Mouse (Mus musculus) embryonic facial prominence, embryonic 10.5 days (tissue): Measurements from ENCODE around the gene Ppp2r1b. TPM values are rescaled to one million over a fixed set of nuclear protein-coding genes. Genes with fewer than 3 reads are reported as not detected.

Source experiments
- polyA plus RNA-seq: library from polyadenylated mRNA; unstranded; fragments of >200 nt; fragmentation: Nextera tagmentation; extraction: Ambion mirVana; gene quantifications from 2 replicates; pipeline ENCODE4 v1.2.1, GENCODE M21; 2016

The Ppp2r1b gene
- polyA plus RNA-seq, 1 experiment from 2014 or later: 162 TPM

Other genes with a start within 250 kb of the Ppp2r1b start
- 312 and 315 TPM in 2 replicates for gene Sdhd, start 241.5 kb upstream of the Ppp2r1b start, polyA plus RNA-seq
- gene Timm8b, start 241.4 kb upstream of the Ppp2r1b start, polyA plus RNA-seq: 316 and 320 TPM in 2 replicates
- 7.4 and 7.7 TPM in 2 replicates for gene Pih1d2, start 228.0 kb upstream of the Ppp2r1b start, polyA plus RNA-seq
- 22.4 and 23.3 TPM in 2 replicates for gene Nkapd1, start 227.8 kb upstream of the Ppp2r1b start, polyA plus RNA-seq
- gene Dlat, start 185.5 kb upstream of the Ppp2r1b start, polyA plus RNA-seq: 62.0 and 62.2 TPM in 2 replicates
- 31.6 and 32.6 TPM in 2 replicates for gene Dixdc1, start 105.8 kb upstream of the Ppp2r1b start, polyA plus RNA-seq
- 3.8 and 4.1 TPM in 2 replicates for gene 2310030G06Rik, start 98.8 kb upstream of the Ppp2r1b start, polyA plus RNA-seq
- 12.3 and 12.9 TPM in 2 replicates for gene Cryab, start 94.0 kb upstream of the Ppp2r1b start, polyA plus RNA-seq
- gene Hspb2, start 92.9 kb upstream of the Ppp2r1b start, polyA plus RNA-seq: 2.8 and 3.7 TPM in 2 replicates
- gene Fdxacb1, start 77.1 kb upstream of the Ppp2r1b start, polyA plus RNA-seq: 13.2 and 13.4 TPM in 2 replicates
- gene Alg9, start 70.3 kb upstream of the Ppp2r1b start, polyA plus RNA-seq: 40.1 and 41.2 TPM in 2 replicates
- gene 1110032A03Rik, start 69.8 kb upstream of the Ppp2r1b start, polyA plus RNA-seq: 23.0 and 28.3 TPM in 2 replicates
- 18.3 and 19.9 TPM in 2 replicates for gene Sik2, start 163.8 kb downstream of the Ppp2r1b start, polyA plus RNA-seq
- not detected in 2 replicates for gene Btg4, start 215.6 kb downstream of the Ppp2r1b start, polyA plus RNA-seq
- gene Layn, start 231.8 kb downstream of the Ppp2r1b start, polyA plus RNA-seq: 1.5 and 2.5 TPM in 2 replicates